Mouse (Mus musculus): ENCODE results near the gene Rab30.
"Not testable (repeated sequence)": the region's sequence is repeated elsewhere in the genome, so short reads cannot be mapped to it uniquely, and the experiment has no call there.

Rab30 gene

GRCm38 (mm10) chr7:92750395-92750794 is 9.0 kb downstream of the Rab30 start:
- no peak for DNase-seq (ENCODE audit: low spot score in 2 of 2)

- DNase-seq (ENCODE audit: low spot score in 2 of 2) = no peak
Observed at GRCm38 (mm10) chr7:92758067-92758466, 16.7 kb downstream of the Rab30 start.

GRCm38 (mm10) chr7:92760651-92761050 is 19.2 kb downstream of the Rab30 start:
- DNase-seq (ENCODE audit: low spot score in 2 of 2) = no peak

GRCm38 (mm10) chr7:92761161-92761560 is 19.8 kb downstream of the Rab30 start:
- no peak for DNase-seq (ENCODE audit: low spot score in 2 of 2)

GRCm38 (mm10) chr7:92765426-92765825 is 24.0 kb downstream of the Rab30 start:
- no peak for DNase-seq (ENCODE audit: low spot score in 2 of 2)

- DNase-seq (ENCODE audit: low spot score in 2 of 2) = peak in 1 of 2 experiments; percentile 60
Observed at GRCm38 (mm10) chr7:92766096-92767090, 25.0 kb downstream of the Rab30 start.

- not testable (repeated sequence) for DNase-seq (ENCODE audit: low spot score in 2 of 2)
Observed at GRCm38 (mm10) chr7:92768116-92768515, 26.7 kb downstream of the Rab30 start.

- peak; percentile 34 to 40 for DNase-seq (ENCODE audit: low spot score in 2 of 2)
Observed at GRCm38 (mm10) chr7:92768859-92769258, 27.5 kb downstream of the Rab30 start.

GRCm38 (mm10) chr7:92773006-92773405 is 31.6 kb downstream of the Rab30 start:
- DNase-seq (ENCODE audit: low spot score in 2 of 2) = no peak

GRCm38 (mm10) chr7:92773596-92773995 is 32.2 kb downstream of the Rab30 start:
- no peak for DNase-seq (ENCODE audit: low spot score in 2 of 2)

- DNase-seq (ENCODE audit: low spot score in 2 of 2) = no peak
Observed at GRCm38 (mm10) chr7:92774741-92775140, 33.3 kb downstream of the Rab30 start.

GRCm38 (mm10) chr7:92775703-92776102 is 34.3 kb downstream of the Rab30 start:
- no peak for DNase-seq (ENCODE audit: low spot score in 2 of 2)

- no peak for DNase-seq (ENCODE audit: low spot score in 2 of 2)
Observed at GRCm38 (mm10) chr7:92776647-92777046, 35.2 kb downstream of the Rab30 start.

GRCm38 (mm10) chr7:92777108-92777973 is 35.9 kb downstream of the Rab30 start:
- DNase-seq (ENCODE audit: low spot score in 2 of 2) = peak; percentile 65 to 73

GRCm38 (mm10) chr7:92779058-92779457 is 37.7 kb downstream of the Rab30 start:
- no peak for DNase-seq (ENCODE audit: low spot score in 2 of 2)

- no peak for DNase-seq (ENCODE audit: low spot score in 2 of 2)
Observed at GRCm38 (mm10) chr7:92781361-92781760, 40.0 kb downstream of the Rab30 start.

GRCm38 (mm10) chr7:92781948-92782347 is 40.5 kb downstream of the Rab30 start:
- no peak for DNase-seq (ENCODE audit: low spot score in 2 of 2)

GRCm38 (mm10) chr7:92782511-92782910 is 41.1 kb downstream of the Rab30 start:
- no peak for DNase-seq (ENCODE audit: low spot score in 2 of 2)

- DNase-seq (ENCODE audit: low spot score in 2 of 2) = no peak
Observed at GRCm38 (mm10) chr7:92783166-92783806, 41.9 kb downstream of the Rab30 start.

GRCm38 (mm10) chr7:92783914-92784313 is 42.5 kb downstream of the Rab30 start:
- DNase-seq (ENCODE audit: low spot score in 2 of 2) = no peak

- DNase-seq (ENCODE audit: low spot score in 2 of 2) = no peak
Observed at GRCm38 (mm10) chr7:92795749-92796148, 54.3 kb downstream of the Rab30 start.

GRCm38 (mm10) chr7:92796813-92797212 is 55.4 kb downstream of the Rab30 start:
- no peak for DNase-seq (ENCODE audit: low spot score in 2 of 2)
